Mouse (Mus musculus) lung, embryonic 14.5 days (tissue): ENCODE measurements around the gene Defb19. TPM values are rescaled to one million over a fixed set of nuclear protein-coding genes. Genes with fewer than 3 reads are reported as not detected.

Source experiments
- ATAC-seq: fragments of 200-750 bp; cut with Nextera tagmentation; 2 replicates; pipeline ENCODE4 v1.8.0; 2017; ENCODE audit warnings: mild to moderate bottlenecking, moderate TSS enrichment, moderate library complexity; ENCODE audit not compliant: insufficient read depth
- DNase-seq: peaks from one replicate; pipeline ENCODE4 v3.0.0-alpha.2; 2015
- H3K27ac ChIP-seq: fragments of 300-500 bp; sonication (generic); 2 replicates; pipeline ENCODE4 v1.5.1; 2014; ENCODE audit warnings: low read depth, mild to moderate bottlenecking, moderate library complexity
- H3K27me3 ChIP-seq: fragments of 300-500 bp; sonication (generic); 2 replicates; pipeline ENCODE4 v1.6.1; 2014; ENCODE audit warnings: low read length, control low read depth; ENCODE audit not compliant: insufficient read depth
- H3K36me3 ChIP-seq: fragments of 300-500 bp; sonication (generic); 2 replicates; pipeline ENCODE4 v1.6.1; 2014; ENCODE audit warnings: control low read depth; ENCODE audit not compliant: insufficient read depth
- H3K4me1 ChIP-seq: fragments of 300-500 bp; sonication (generic); 2 replicates; pipeline ENCODE4 v1.6.1; 2014; ENCODE audit warnings: antibody characterized with exemption, control low read depth; ENCODE audit not compliant: insufficient read depth
- H3K4me2 ChIP-seq: fragments of 300-500 bp; sonication (generic); 2 replicates; pipeline ENCODE4 v1.6.1; 2014; ENCODE audit warnings: mild to moderate bottlenecking
- H3K4me3 ChIP-seq: fragments of 300-500 bp; sonication (generic); 2 replicates; pipeline ENCODE4 v1.5.1; 2014; ENCODE audit warnings: low read depth, low read length
- H3K9ac ChIP-seq: fragments of 300-500 bp; sonication (generic); 2 replicates; pipeline ENCODE4 v1.6.1; 2014
- H3K9me3 ChIP-seq: fragments of 300-500 bp; sonication (generic); 2 replicates; pipeline ENCODE4 v1.6.1; 2016; ENCODE audit warnings: low read depth, low read length, control low read depth
- CTCF ChIP-seq: IDR thresholded peaks from 2 replicates; pipeline ENCODE4 v1.5.1; 2016; ENCODE audit warnings: antibody characterized with exemption, low read depth
- WGBS: fragments of 180-500 bp; shearing (Covaris S2); extraction: QIAGEN DNeasy Blood & Tissue Kit; methylation state at CpG from one replicate; pipeline ENCODE4 v1.1.7; 2014; 5-methylcytosine and 5-hydroxymethylcytosine counted together
- polyA plus RNA-seq: library from polyadenylated mRNA; unstranded; fragments of >200 nt; fragmentation: Nextera tagmentation; extraction: Ambion mirVana; gene quantifications from 2 replicates; pipeline ENCODE4 v1.2.1, GENCODE M21; 2014

Defb19 gene
- polyA plus RNA-seq, 1 experiment from 2014 or later: not detected

- no peak overlapping the region for H3K4me3 ChIP-seq
- no peak overlapping the region for H3K4me2 ChIP-seq
- no peak for TF ChIP-seq CTCF
- H3K9ac ChIP-seq: no peak overlapping the region
- no peaks in the 10 kb centered on the region for H3K9me3 ChIP-seq
- no peaks in the 10 kb centered on the region for H3K27me3 ChIP-seq
- DNase-seq: no peak
- no peaks in the 10 kb centered on the region for H3K4me1 ChIP-seq
- no peak overlapping the region for H3K27ac ChIP-seq
- WGBS: 29% methylated on average over 2 of the region's 2 CpGs
- no peak for ATAC-seq
- no peaks in the 10 kb centered on the region for H3K36me3 ChIP-seq
Measured at GRCm38 (mm10) chr2:152588450-152588849, 8.3 kb upstream of the Defb19 start.

GRCm38 (mm10) chr2:152586926-152587560, 6.9 kb upstream of the Defb19 start:
- no peak for ATAC-seq
- DNase-seq: peak; percentile 23
- WGBS: 64% methylated on average over 4 of the region's 4 CpGs

GRCm38 (mm10) chr2:152580612-152581011, 500 bp upstream of the Defb19 start:
- no peak overlapping the region for H3K4me3 ChIP-seq
- 61% methylated on average over 11 of the region's 11 CpGs for whole genome bisulfite sequencing
- no peaks in the 10 kb centered on the region for H3K4me1 ChIP-seq
- ATAC-seq (no peak), DNase-seq (no peak)
- H3K27me3 ChIP-seq: no peaks in the 10 kb centered on the region
- no peak overlapping the region for H3K9ac ChIP-seq
- H3K9me3 ChIP-seq: no peaks in the 10 kb centered on the region
- no peak overlapping the region for H3K4me2 ChIP-seq
- H3K27ac ChIP-seq: no peak overlapping the region
- no peak for TF ChIP-seq CTCF
- no peaks in the 10 kb centered on the region for H3K36me3 ChIP-seq

More at GRCm38 (mm10) chr2:152586926-152587560, 6.9 kb upstream of the Defb19 start:
- Histone ChIP-seq H3K27me3 (no peaks in the 10 kb centered on the region), H3K9ac (no peak overlapping the region), H3K4me1 (no peaks in the 10 kb centered on the region), H3K4me3 (no peak overlapping the region), H3K9me3 (no peaks in the 10 kb centered on the region), H3K36me3 (no peaks in the 10 kb centered on the region), H3K4me2 (no peak overlapping the region), H3K27ac (no peak overlapping the region)
- peak; percentile 49; the same call in 1 of the 2 replicates for TF ChIP-seq CTCF

GRCm38 (mm10) chr2:152573484-152573883, 6.6 kb downstream of the Defb19 start:
- Histone ChIP-seq H3K4me3 (no peak overlapping the region), H3K9me3 (no peaks in the 10 kb centered on the region), H3K27ac (no peak overlapping the region), H3K9ac (no peak overlapping the region), H3K4me2 (no peak overlapping the region), H3K27me3 (no peaks in the 10 kb centered on the region), H3K36me3 (no peaks in the 10 kb centered on the region), H3K4me1 (no peaks in the 10 kb centered on the region)
- no peak for DNase-seq
- ATAC-seq: no peak
- TF ChIP-seq CTCF: no peak
- 85% methylated on average over 8 of the region's 8 CpGs for WGBS

GRCm38 (mm10) chr2:152572114-152572794, 7.9 kb downstream of the Defb19 start, which contains the start of gene Defb21:
Defb21 (plus strand) TSS chr2:152572744.
- Histone ChIP-seq H3K9ac (no peak within 1 kb of the TSS), H3K27ac (no peak within 1 kb of the TSS), H3K4me1 (no peaks in the 10 kb centered on the region), H3K27me3 (no peaks in the 10 kb centered on the region), H3K4me3 (no peak within 1 kb of the TSS), H3K36me3 (no peaks in the 10 kb centered on the region), H3K4me2 (no peak within 1 kb of the TSS), H3K9me3 (no peaks in the 10 kb centered on the region)
- no peak for ATAC-seq
- WGBS: 60% methylated on average over 11 of the region's 11 CpGs
- peak; percentile 13 for DNase-seq
- TF ChIP-seq CTCF: peak; percentile 50

GRCm38 (mm10) chr2:152570313-152570712, 9.8 kb downstream of the Defb19 start:
- Histone ChIP-seq H3K4me3 (no peak overlapping the region), H3K27ac (no peak overlapping the region), H3K4me2 (no peak overlapping the region), H3K36me3 (no peaks in the 10 kb centered on the region), H3K4me1 (no peaks in the 10 kb centered on the region), H3K9ac (no peak overlapping the region), H3K27me3 (no peaks in the 10 kb centered on the region), H3K9me3 (no peaks in the 10 kb centered on the region)
- DNase-seq (no peak), ATAC-seq (no peak)
- 58% methylated on average over 6 of the region's 6 CpGs for WGBS
- no peak for TF ChIP-seq CTCF

- no peak overlapping the region for H3K4me2 ChIP-seq
- H3K4me1 ChIP-seq: no peaks in the 10 kb centered on the region
- no peak for TF ChIP-seq CTCF
- ATAC-seq (no peak), DNase-seq (no peak)
- H3K27ac ChIP-seq: no peak overlapping the region
- 68% methylated on average over 4 of the region's 4 CpGs for WGBS
- H3K27me3 ChIP-seq: no peaks in the 10 kb centered on the region
- no peak overlapping the region for H3K9ac ChIP-seq
- no peaks in the 10 kb centered on the region for H3K9me3 ChIP-seq
- H3K4me3 ChIP-seq: no peak overlapping the region
- no peaks in the 10 kb centered on the region for H3K36me3 ChIP-seq
Measured at GRCm38 (mm10) chr2:152569881-152570280, 10.2 kb downstream of the Defb19 start.
